Mouse (Mus musculus) brain, embryonic 14.5 days (tissue): ENCODE measurements around the gene Alkbh7. TPM values are rescaled to one million over a fixed set of nuclear protein-coding genes. Genes with fewer than 3 reads are reported as not detected.
A peak's percentile ranks its signal among the peaks of the same experiment; 100 is the strongest.

Source experiments
- DNase-seq: peaks from one replicate; pipeline ENCODE4 v3.0.0-alpha.2; 2011; ENCODE audit warnings: low read depth
- CTCF ChIP-seq: fragments of 200-500 bp; IDR thresholded peaks from 2 replicates; pipeline ENCODE4 v1.5.1; 2012; ENCODE audit warnings: inconsistent platforms, mild to moderate bottlenecking, moderate library complexity, borderline replicate concordance; ENCODE audit not compliant: insufficient read depth, insufficient read length; ENCODE audit errors: extremely low read depth
- POLR2A ChIP-seq: fragments of 200-500 bp; IDR thresholded peaks from 2 replicates; pipeline ENCODE4 v1.6.1; 2012; ENCODE audit warnings: mild to moderate bottlenecking, inconsistent platforms, borderline replicate concordance; ENCODE audit not compliant: poor library complexity, insufficient read depth, insufficient read length, severe bottlenecking; ENCODE audit errors: extremely low read depth
- polyA plus RNA-seq: library from polyadenylated mRNA; depleted of rRNA; stranded (reverse); fragments of >200 nt; gene quantifications from 2 replicates; pipeline ENCODE4 v1.2.3, GENCODE M21; 2012; rRNA removed

Gene Alkbh7
- polyA plus RNA-seq = 30.2 and 40.4 TPM in 2 replicates

- TF ChIP-seq CTCF = peak; percentile 63; the same call in 1 of the 2 replicates
- TF ChIP-seq POLR2A = no peak
- peak; percentile 98 for DNase-seq
Observed at GRCm38 (mm10) chr17:56997029-56997667, at the start of gene Alkbh7. Gene Alkbh7, plus strand, starts transcription at chr17:56997339.

GRCm38 (mm10) chr17:56950915-56951314 lies 46.2 kb upstream of the Alkbh7 start:
- DNase-seq = peak; percentile 47
- TF ChIP-seq CTCF = peak; percentile 81
- TF ChIP-seq POLR2A = no peak

- TF ChIP-seq POLR2A = no peak
- TF ChIP-seq CTCF = no peak
- no peak for DNase-seq
Observed at GRCm38 (mm10) chr17:56952639-56953038, 44.5 kb upstream of the Alkbh7 start.

GRCm38 (mm10) chr17:56954871-56955270 lies 42.3 kb upstream of the Alkbh7 start:
- TF ChIP-seq CTCF (no peak), POLR2A (no peak)
- DNase-seq = no peak

GRCm38 (mm10) chr17:56957763-56958429 lies 39.2 kb upstream of the Alkbh7 start:
- no peak for DNase-seq
- TF ChIP-seq POLR2A (no peak), CTCF (no peak)

- no peak for TF ChIP-seq POLR2A
- no peak for TF ChIP-seq CTCF
- no peak for DNase-seq
Observed at GRCm38 (mm10) chr17:56958667-56959066, 38.5 kb upstream of the Alkbh7 start.

- TF ChIP-seq POLR2A = no peak
- TF ChIP-seq CTCF = peak; percentile 27; the same call in 1 of the 2 replicates
- no peak for DNase-seq
Observed at GRCm38 (mm10) chr17:56961880-56962279, 35.3 kb upstream of the Alkbh7 start.

- DNase-seq = no peak
- TF ChIP-seq POLR2A (no peak), CTCF (no peak)
Observed at GRCm38 (mm10) chr17:56962642-56963405, 34.3 kb upstream of the Alkbh7 start.

GRCm38 (mm10) chr17:56963646-56964045 lies 33.5 kb upstream of the Alkbh7 start:
- TF ChIP-seq CTCF (no peak), POLR2A (no peak)
- DNase-seq = no peak

- DNase-seq = no peak
- TF ChIP-seq CTCF (no peak), POLR2A (no peak)
Observed at GRCm38 (mm10) chr17:56969321-56969720, 27.8 kb upstream of the Alkbh7 start.

DNA sequence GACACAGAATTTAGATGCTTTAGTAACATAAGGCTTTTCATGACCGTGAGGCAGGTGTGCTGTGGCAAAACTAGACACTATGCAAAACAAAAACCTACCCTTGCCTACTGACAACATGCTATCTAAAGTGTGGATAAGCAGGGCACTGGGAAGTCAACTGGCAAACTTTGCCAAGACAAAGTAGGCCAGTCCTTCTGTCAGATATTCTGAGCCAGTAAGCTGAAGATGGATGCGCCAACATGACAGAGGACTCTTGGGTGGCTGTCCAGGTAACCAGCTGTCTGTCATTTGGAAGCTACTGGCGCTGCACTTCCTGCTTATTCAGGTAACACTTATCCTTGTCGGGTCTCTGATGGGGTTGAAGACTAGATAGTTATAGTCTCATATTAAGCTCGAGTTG lies 27.1 kb upstream of the Alkbh7 start:
- DNase-seq = no peak
- no peak for TF ChIP-seq POLR2A
- no peak for TF ChIP-seq CTCF

- DNase-seq = no peak
Observed at GRCm38 (mm10) chr17:56973956-56974707, 23.0 kb upstream of the Alkbh7 start.

More at GRCm38 (mm10) chr17:56973956-56974707, 23.0 kb upstream of the Alkbh7 start:
- TF ChIP-seq CTCF (no peak), POLR2A (no peak)
